Mouse (Mus musculus) olfactory bulb, adult 2 months (tissue): Measurements from ENCODE around the gene Nt5dc3.

Experiments
- CTCF ChIP-seq: fragments of 200-500 bp; IDR thresholded peaks from 2 replicates; pipeline ENCODE4 v1.5.1; 2012; ENCODE audit warnings: low read depth, mild to moderate bottlenecking, low read length, moderate library complexity; ENCODE audit not compliant: insufficient read depth
- POLR2A ChIP-seq: fragments of 200-500 bp; IDR thresholded peaks from 2 replicates; pipeline ENCODE4 v1.6.1; 2012; ENCODE audit warnings: mild to moderate bottlenecking, low read depth, low read length, moderate library complexity; ENCODE audit not compliant: insufficient read depth

GRCm38 (mm10) chr10:86853433-86853832 is 74.6 kb downstream of the Nt5dc3 start:
- TF ChIP-seq POLR2A (no peak), CTCF (no peak)
